Mouse (Mus musculus): Measurements from ENCODE around the gene Tmem104.

DNA sequence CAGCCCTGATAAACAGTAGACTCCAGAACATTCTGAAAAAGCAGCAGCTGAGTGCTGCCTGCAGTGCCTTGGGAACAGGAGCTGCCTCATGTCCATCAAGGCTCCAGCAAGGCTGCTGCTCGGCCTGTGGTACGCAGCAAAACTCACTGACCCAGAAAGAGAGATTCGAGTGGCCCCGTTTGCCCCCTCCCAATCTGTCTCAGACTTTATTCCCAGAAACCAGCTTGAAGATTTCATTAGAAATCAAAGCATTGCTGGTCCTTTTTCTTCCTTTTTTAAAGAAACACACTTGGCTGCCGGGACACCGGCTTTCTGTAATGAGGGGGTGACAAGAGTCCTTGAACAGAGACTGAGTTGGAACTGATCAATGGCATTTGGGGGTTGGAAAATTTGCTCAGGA, 38.0 kb downstream of the Tmem104 start:
- no peak for TF ChIP-seq CTCF (IDR thresholded peaks at IDR 0.05; ENCODE audit: insufficient read depth, low read length)
- no peak for TF ChIP-seq POLR2A (IDR thresholded peaks at IDR 0.05; ENCODE audit: borderline replicate concordance, extremely low read depth, low read depth, low read length)
